Mouse (Mus musculus) midbrain, embryonic 10.5 days (tissue): ENCODE measurements at regions not wholly inside any gene's neighbourhood (a gene's known extent, or its start where the extent isn't known, plus 50 kb on each side); places are given as distances from the start of the nearest gene placed in this dataset.

Experiments
- DNase-seq: peaks from one replicate; pipeline ENCODE4 v3.0.0-alpha.2; 2017; ENCODE audit warnings: low spot score
- H3K27ac ChIP-seq: fragments of 300-500 bp; sonication (generic); replicated peaks from 2 replicates; pipeline ENCODE4 v1.5.1; 2016; ENCODE audit warnings: mild to moderate bottlenecking
- H3K27me3 ChIP-seq: fragments of 300-500 bp; sonication (generic); 2 replicates; pipeline ENCODE4 v1.6.1; 2016; ENCODE audit warnings: low read depth, mild to moderate bottlenecking; ENCODE audit not compliant: poor library complexity, severe bottlenecking
- H3K36me3 ChIP-seq: fragments of 300-500 bp; sonication (generic); 2 replicates; pipeline ENCODE4 v1.6.1; 2016; ENCODE audit warnings: mild to moderate bottlenecking, moderate library complexity
- H3K4me1 ChIP-seq: fragments of 300-500 bp; sonication (generic); 2 replicates; pipeline ENCODE4 v1.6.1; 2016
- H3K4me3 ChIP-seq: fragments of 300-500 bp; sonication (generic); 2 replicates; pipeline ENCODE4 v1.5.1; 2016; ENCODE audit warnings: mild to moderate bottlenecking, moderate library complexity
- H3K9me3 ChIP-seq: fragments of 300-500 bp; sonication (generic); replicated peaks from 2 replicates; pipeline ENCODE4 v1.6.1; 2016; ENCODE audit warnings: mild to moderate bottlenecking
- WGBS: fragments of 180-500 bp; shearing (Covaris S2); methylation state at CpG from one replicate; pipeline ENCODE4 v1.1.7; 2016; 5-methylcytosine and 5-hydroxymethylcytosine counted together

- Histone ChIP-seq H3K27me3 (no peaks in the 10 kb centered on the region), H3K9me3 (no peaks in the 10 kb centered on the region), H3K27ac (no peak overlapping the region), H3K4me3 (no peak overlapping the region), H3K4me1 (no peaks in the 10 kb centered on the region), H3K36me3 (no peaks in the 10 kb centered on the region)
- DNase-seq = no peak
- WGBS = 97% methylated on average over 3 of the region's 3 CpGs
Measured at GRCm38 (mm10) chr12:90874840-90875239, 136.6 kb upstream of the Dio2 start.

GRCm38 (mm10) chr12:90873959-90874358, 135.7 kb upstream of the Dio2 start:
- no peak overlapping the region for H3K27ac ChIP-seq
- 94% methylated on average over 3 of the region's 3 CpGs for WGBS
- no peak overlapping the region for H3K4me3 ChIP-seq
- H3K36me3 ChIP-seq = no peaks in the 10 kb centered on the region
- H3K9me3 ChIP-seq = no peaks in the 10 kb centered on the region
- H3K4me1 ChIP-seq = no peaks in the 10 kb centered on the region
- no peaks in the 10 kb centered on the region for H3K27me3 ChIP-seq
- DNase-seq = no peak

DNA sequence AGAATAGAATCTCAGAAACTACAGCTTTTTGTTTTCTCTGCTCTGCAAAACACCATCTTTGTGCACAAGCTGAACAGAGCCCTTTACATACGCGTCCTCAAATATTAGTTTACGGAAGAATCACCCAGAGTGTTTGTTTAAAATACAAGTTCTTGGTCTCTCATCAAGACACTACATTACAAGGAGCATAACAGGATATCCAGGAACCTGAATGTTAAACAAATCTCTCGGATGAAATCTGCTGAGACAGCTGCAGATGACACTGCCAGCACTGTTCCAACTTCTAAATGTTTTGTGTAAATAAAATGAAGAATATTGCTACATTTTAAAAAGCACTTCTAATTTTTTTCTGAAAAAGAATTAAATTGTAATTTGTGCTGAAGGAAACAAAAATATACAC, 128.4 kb upstream of the Dio2 start:
- Histone ChIP-seq H3K4me1 (no peaks in the 10 kb centered on the region), H3K27me3 (no peaks in the 10 kb centered on the region), H3K4me3 (no peak overlapping the region), H3K27ac (no peak overlapping the region), H3K36me3 (no peaks in the 10 kb centered on the region), H3K9me3 (no peaks in the 10 kb centered on the region)
- WGBS = 87% methylated on average over 4 of the region's 4 CpGs
- DNase-seq = no peak

GRCm38 (mm10) chr12:90862632-90863031, 124.4 kb upstream of the Dio2 start:
- no peaks in the 10 kb centered on the region for H3K27me3 ChIP-seq
- H3K27ac ChIP-seq = no peak overlapping the region
- H3K4me3 ChIP-seq = no peak overlapping the region
- H3K4me1 ChIP-seq = no peaks in the 10 kb centered on the region
- H3K36me3 ChIP-seq = no peaks in the 10 kb centered on the region
- DNase-seq = no peak
- no peaks in the 10 kb centered on the region for H3K9me3 ChIP-seq
- WGBS = 91% methylated on average over 3 of the region's 3 CpGs

DNA sequence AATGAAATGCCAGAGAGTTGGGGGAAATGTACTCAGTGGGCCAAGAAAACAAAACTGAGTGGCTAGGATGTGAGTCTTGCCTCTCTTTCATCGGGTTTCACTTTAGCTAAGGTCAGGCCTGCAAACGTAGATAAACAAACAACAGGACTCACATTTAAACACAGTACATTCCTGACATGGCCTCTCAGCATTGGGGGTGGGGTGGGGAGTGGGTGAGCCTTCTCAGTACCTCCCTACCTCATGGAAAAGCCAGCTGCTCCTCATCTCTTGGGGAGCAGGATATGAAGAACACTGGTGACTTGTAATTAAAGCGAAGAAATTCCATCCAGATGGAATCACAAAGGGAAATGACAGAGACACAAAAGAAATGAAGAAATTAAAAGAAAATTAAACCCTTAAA, 119.5 kb upstream of the Dio2 start:
- no peaks in the 10 kb centered on the region for H3K9me3 ChIP-seq
- peak; percentile 28 for DNase-seq
- 71% methylated on average over 3 of the region's 3 CpGs for WGBS
- no peaks in the 10 kb centered on the region for H3K27me3 ChIP-seq
- H3K27ac ChIP-seq = no peak overlapping the region
- no peaks in the 10 kb centered on the region for H3K36me3 ChIP-seq
- no peak overlapping the region for H3K4me3 ChIP-seq
- H3K4me1 ChIP-seq = no peaks in the 10 kb centered on the region

DNA sequence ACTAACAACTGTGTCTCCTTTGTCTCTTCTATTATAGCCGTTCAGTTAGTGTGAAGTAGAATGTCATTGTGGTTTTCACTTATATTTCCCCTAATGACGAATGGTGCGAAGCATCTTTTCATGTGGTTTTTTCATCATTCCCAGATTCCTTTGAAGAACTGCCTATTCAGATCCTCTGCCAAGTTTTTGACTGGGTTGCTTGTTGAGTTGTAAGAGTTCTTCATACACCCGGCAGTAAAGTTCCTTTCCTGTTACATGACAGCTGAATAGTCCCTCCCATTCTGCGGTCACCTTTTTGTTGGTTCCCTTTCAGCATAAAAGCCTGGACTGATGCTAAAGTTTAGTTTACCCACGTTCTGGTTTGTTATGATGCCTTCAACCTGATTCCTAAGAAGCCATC, 72.4 kb upstream of the Dio2 start:
- no peaks in the 10 kb centered on the region for H3K9me3 ChIP-seq
- no peak overlapping the region for H3K27ac ChIP-seq
- H3K4me3 ChIP-seq = no peak overlapping the region
- no peak for DNase-seq
- H3K27me3 ChIP-seq = no peaks in the 10 kb centered on the region
- H3K36me3 ChIP-seq = no peaks in the 10 kb centered on the region
- no peaks in the 10 kb centered on the region for H3K4me1 ChIP-seq
- 80% methylated on average over 6 of the region's 6 CpGs for WGBS

GRCm38 (mm10) chr12:90790562-90790961, 52.3 kb upstream of the Dio2 start:
- 93% methylated on average over 2 of the region's 2 CpGs for WGBS
- Histone ChIP-seq H3K27me3 (no peaks in the 10 kb centered on the region), H3K4me3 (no peak overlapping the region), H3K9me3 (no peaks in the 10 kb centered on the region), H3K27ac (no peak overlapping the region), H3K36me3 (no peaks in the 10 kb centered on the region), H3K4me1 (no peaks in the 10 kb centered on the region)
- DNase-seq = no peak
